In genomic region chr17:46835093-46835715, GRCm38 (mm10) we compare ENCODE assay signal across 12 mouse cellular contexts. TPM values are rescaled to one million over a fixed set of nuclear protein-coding genes. Genes with fewer than 3 reads are reported as not detected.
DNase-seq lines count a peak whose midpoint lies in the region; ATAC-seq lines count a peak whose summit lies in the region.
"Had no signal": no experiment of that assay in that cellular context is flagged by ENCODE, and none has a peak within 500 bp of the region (broad histone marks: within the 10 kb centered on the region; RNA-seq: fewer than 3 reads in every experiment).

No protein-coding gene starts in this region.

- no peaks in the 10 kb centered on the region for H3K9me3 ChIP-seq in embryonic facial prominence, embryonic 12.5 days
- H3K9me3 ChIP-seq in embryonic facial prominence, embryonic 10.5 days, result no peaks in the 10 kb centered on the region
- H3K9me3 ChIP-seq in intestine, embryonic 16.5 days (ENCODE audit: control insufficient read depth, low read length), result no peaks in the 10 kb centered on the region
- H3K9me3 ChIP-seq: hindbrain, embryonic 13.5 days; liver, embryonic 13.5 days had no signal

- no peak overlapping the region for H3K9ac ChIP-seq in embryonic facial prominence, embryonic 12.5 days
- no peak overlapping the region for H3K9ac ChIP-seq in intestine, embryonic 16.5 days (ENCODE audit: low read depth, low read length)
- H3K9ac ChIP-seq: hindbrain, embryonic 13.5 days; liver, embryonic 13.5 days had no signal

- no peaks in the 10 kb centered on the region for H3K36me3 ChIP-seq in embryonic facial prominence, embryonic 12.5 days
- H3K36me3 ChIP-seq in embryonic facial prominence, embryonic 10.5 days (replicated peaks), result 0 out of 2 replicates have a peak, but pooled peaks cover 5% of the 10 kb centered on the region
- no peaks in the 10 kb centered on the region for H3K36me3 ChIP-seq in intestine, embryonic 16.5 days (ENCODE audit: control insufficient read depth, insufficient read depth, low read length)
- H3K36me3 ChIP-seq: liver, embryonic 13.5 days had no signal

- no peak overlapping the region for H3K4me3 ChIP-seq in embryonic facial prominence, embryonic 12.5 days
- no peak overlapping the region for H3K4me3 ChIP-seq in embryonic facial prominence, embryonic 10.5 days
- H3K4me3 ChIP-seq in intestine, embryonic 16.5 days (ENCODE audit: low read length), result no peak overlapping the region
- H3K4me3 ChIP-seq: hindbrain, embryonic 13.5 days; liver, embryonic 13.5 days had no signal

- H3K4me1 ChIP-seq in embryonic facial prominence, embryonic 12.5 days, result peaks cover 5% of the 10 kb centered on the region; the same call in 1 of the 2 replicates
- peaks cover 6% of the 10 kb centered on the region; the same call in 1 of the 2 replicates for H3K4me1 ChIP-seq in embryonic facial prominence, embryonic 10.5 days
- 0 out of 2 replicates have a peak, but pooled peaks cover 5% of the 10 kb centered on the region for H3K4me1 ChIP-seq in intestine, embryonic 16.5 days (ENCODE audit: control insufficient read depth, insufficient read depth, low read length)
- H3K4me1 ChIP-seq: hindbrain, embryonic 13.5 days had no signal

- H3K27me3 ChIP-seq in embryonic facial prominence, embryonic 12.5 days, result no peaks in the 10 kb centered on the region
- no peaks in the 10 kb centered on the region for H3K27me3 ChIP-seq in embryonic facial prominence, embryonic 10.5 days (replicated peaks; ENCODE audit: low read depth, poor library complexity, severe bottlenecking)
- H3K27me3 ChIP-seq in intestine, embryonic 16.5 days (replicated peaks; ENCODE audit: control insufficient read depth, insufficient read depth, low read length), result no peaks in the 10 kb centered on the region
- H3K27me3 ChIP-seq: hindbrain, embryonic 13.5 days; liver, embryonic 13.5 days had no signal

- 0 out of 2 replicates have a peak overlapping the region, but pooled peaks have one; percentile 30 for H3K27ac ChIP-seq in embryonic facial prominence, embryonic 12.5 days
- H3K27ac ChIP-seq in embryonic facial prominence, embryonic 10.5 days (replicated peaks), result no peak overlapping the region
- no peak overlapping the region for H3K27ac ChIP-seq in intestine, embryonic 16.5 days (ENCODE audit: low read length)
- H3K27ac ChIP-seq: hindbrain, embryonic 13.5 days; liver, embryonic 13.5 days had no signal

- WGBS in embryonic facial prominence, embryonic 12.5 days, result 82% methylated on average over 6 of the region's 6 CpGs
- WGBS in embryonic facial prominence, embryonic 10.5 days, result 89% methylated on average over 6 of the region's 6 CpGs
- WGBS in intestine, embryonic 16.5 days, result 76% methylated on average over 6 of the region's 6 CpGs

- H3K4me2 ChIP-seq in embryonic facial prominence, embryonic 12.5 days (replicated peaks), result no peak overlapping the region
- no peak overlapping the region for H3K4me2 ChIP-seq in intestine, embryonic 16.5 days (ENCODE audit: low read depth, low read length)
- H3K4me2 ChIP-seq: hindbrain, embryonic 13.5 days; liver, embryonic 13.5 days had no signal

- ATAC-seq in embryonic facial prominence, embryonic 12.5 days (ENCODE audit: insufficient number of reproducible peaks, insufficient read depth, low FRiP score, low TSS enrichment), result no peak
- peak; percentile 37 to 80 for ATAC-seq in hematopoietic stem cell, adult 5-6 weeks (replicated peaks in 1 of 2; ENCODE audit: insufficient read depth in 1 of 2, low FRiP score in 2 of 2, low TSS enrichment in 1 of 2, low read depth in 1 of 2, poor library complexity in 2 of 2, severe bottlenecking in 2 of 2)
- ATAC-seq in intestine, embryonic 16.5 days, result no peak

- DNase-seq in embryonic facial prominence, embryonic 10.5 days (ENCODE audit: low spot score), result no peak
- peak; percentile 62 to 68 for DNase-seq in CD8-positive naive resting alpha-beta T cell, adult 2 months (ENCODE audit: low read depth in 2 of 2, low spot score in 2 of 2)
- peak; percentile 82 to 86 for DNase-seq in spleen, postnatal 36 days (ENCODE audit: low spot score in 2 of 2)
- DNase-seq in right cerebral cortex, postnatal 10 days (ENCODE audit: low spot score in 2 of 2), result no peak
- DNase-seq in cerebellum, adult 9-11 months, result no peak
- DNase-seq: gastrocnemius, postnatal 36 days; liver, embryonic 13.5 days; right cerebral cortex, postnatal 14 days had no signal

RNA-seq across cellular contexts. Expression of gene Bicral, which starts 23.1 kb away (rescaled TPM):
- polyA plus RNA-seq in embryonic facial prominence, embryonic 12.5 days (2016; fragmentation: Nextera tagmentation; extraction: Ambion mirVana), result 4.6 and 5.5 TPM in 2 replicates
- polyA plus RNA-seq in embryonic facial prominence, embryonic 10.5 days (2016; fragmentation: Nextera tagmentation; extraction: Ambion mirVana), result 3.0 and 4.4 TPM in 2 replicates
- 27.0 and 27.5 TPM in 2 replicates for total RNA-seq in hematopoietic stem cell, adult 5-6 weeks (2017)
- polyA plus RNA-seq in intestine, embryonic 16.5 days (2015; fragmentation: Nextera tagmentation; extraction: Ambion mirVana), result 3.0 TPM in 2 replicates

RNA-seq across cellular contexts. Expression of gene Rpl7l1, which starts 52.7 kb away (rescaled TPM):
- 180 and 184 TPM in 2 replicates for polyA plus RNA-seq in embryonic facial prominence, embryonic 12.5 days (2016; fragmentation: Nextera tagmentation; extraction: Ambion mirVana)
- 222 and 236 TPM in 2 replicates for polyA plus RNA-seq in embryonic facial prominence, embryonic 10.5 days (2016; fragmentation: Nextera tagmentation; extraction: Ambion mirVana)
- total RNA-seq in hematopoietic stem cell, adult 5-6 weeks (2017), result 121 and 185 TPM in 2 replicates
- polyA plus RNA-seq in intestine, embryonic 16.5 days (2015; fragmentation: Nextera tagmentation; extraction: Ambion mirVana), result 142 and 153 TPM in 2 replicates

RNA-seq across cellular contexts. Expression of gene Tbcc, which starts 55.3 kb away (rescaled TPM):
- 80.2 and 83.7 TPM in 2 replicates for polyA plus RNA-seq in embryonic facial prominence, embryonic 12.5 days (2016; fragmentation: Nextera tagmentation; extraction: Ambion mirVana)
- polyA plus RNA-seq in embryonic facial prominence, embryonic 10.5 days (2016; fragmentation: Nextera tagmentation; extraction: Ambion mirVana), result 52.9 and 57.9 TPM in 2 replicates
- total RNA-seq in hematopoietic stem cell, adult 5-6 weeks (2017), result 13.5 and 14.6 TPM in 2 replicates
- polyA plus RNA-seq in intestine, embryonic 16.5 days (2015; fragmentation: Nextera tagmentation; extraction: Ambion mirVana), result 31.8 and 35.8 TPM in 2 replicates

Comparison
In these comparisons a context has a peak if more than half of its experiments do, and no peak if none do; other contexts are left out.
1. ATAC-seq: peak in hematopoietic stem cell, adult 5-6 weeks (2 of 2); none in embryonic facial prominence, embryonic 12.5 days (single experiment) and intestine, embryonic 16.5 days (single experiment).
2. DNase-seq: peak in CD8-positive naive resting alpha-beta T cell, adult 2 months (2 of 2) and spleen, postnatal 36 days (2 of 2); none in embryonic facial prominence, embryonic 10.5 days (single experiment), right cerebral cortex, postnatal 10 days (0 of 2) and cerebellum, adult 9-11 months (single experiment).